Mouse (Mus musculus) liver, adult 2 months (tissue): ENCODE results near the gene Map1b. TPM values are rescaled to one million over a fixed set of nuclear protein-coding genes. Genes with fewer than 3 reads are reported as not detected.

ENCODE experiments used
- DNase-seq: peaks from one replicate; pipeline ENCODE4 v3.0.0-alpha.2; 2011; ENCODE audit warnings: low read depth, low spot score; ENCODE audit errors: extremely low read depth
- H3K27ac ChIP-seq: fragments of 200-500 bp; replicated peaks from 2 replicates; pipeline ENCODE4 v1.5.1; 2012; ENCODE audit warnings: low read depth, mild to moderate bottlenecking, control low read depth, inconsistent platforms, low read length; ENCODE audit not compliant: insufficient read depth
- H3K27me3 ChIP-seq: fragments of 200-500 bp; 2 replicates; pipeline ENCODE4 v1.6.1; 2012; ENCODE audit warnings: mild to moderate bottlenecking, moderate library complexity, low read length, inconsistent platforms; ENCODE audit not compliant: control insufficient read depth, insufficient read depth
- H3K36me3 ChIP-seq: fragments of 200-500 bp; 2 replicates; pipeline ENCODE4 v1.6.1; 2012; ENCODE audit warnings: low read length, inconsistent platforms; ENCODE audit not compliant: control insufficient read depth, insufficient read depth
- H3K4me1 ChIP-seq: fragments of 200-500 bp; 2 replicates; pipeline ENCODE4 v1.6.1; 2011; ENCODE audit warnings: low read length; ENCODE audit not compliant: control insufficient read depth, insufficient read depth
- H3K4me3 ChIP-seq: fragments of 200-500 bp; 2 replicates; pipeline ENCODE4 v1.5.1; 2011; ENCODE audit warnings: low read depth, mild to moderate bottlenecking, control low read depth, low read length, moderate library complexity; ENCODE audit not compliant: insufficient read depth
- H3K79me2 ChIP-seq: fragments of 200-500 bp; 2 replicates; pipeline ENCODE4 v1.6.1; 2012; ENCODE audit warnings: inconsistent platforms, mild to moderate bottlenecking, low read length, moderate library complexity; ENCODE audit not compliant: control insufficient read depth, insufficient read depth
- H3K9ac ChIP-seq: fragments of 200-500 bp; 2 replicates; pipeline ENCODE4 v1.6.1; 2012; ENCODE audit warnings: low read depth, mild to moderate bottlenecking, control low read depth, inconsistent platforms, low read length
- CTCF ChIP-seq: fragments of 200-500 bp; IDR thresholded peaks from 2 replicates; pipeline ENCODE4 v1.5.1; 2011; ENCODE audit warnings: low read depth, low read length, control low read depth
- POLR2A ChIP-seq: fragments of 200-500 bp; IDR thresholded peaks from 2 replicates; pipeline ENCODE4 v1.6.1; 2011; ENCODE audit warnings: low read length, control low read depth; ENCODE audit not compliant: insufficient read depth; ENCODE audit errors: extremely low read depth
- WGBS: fragments of 180-500 bp; shearing (Covaris S2); methylation state at CpG from one replicate; pipeline ENCODE4 v1.1.7; 2018; 5-methylcytosine and 5-hydroxymethylcytosine counted together
- polyA plus RNA-seq: library from polyadenylated mRNA; depleted of rRNA; stranded (reverse); fragments of >200 nt; gene quantifications from 2 replicates; pipeline ENCODE4 v1.2.3, GENCODE M21; 2012
- total RNA-seq: library from RNA; depleted of rRNA; stranded (reverse); fragments of >200 nt; gene quantifications from 2 replicates; pipeline ENCODE4 v1.2.3, GENCODE M21; 2014

Gene Map1b
- total and polyA plus RNA-seq, 2 experiments, result 0.09 to 0.18 TPM

DNA sequence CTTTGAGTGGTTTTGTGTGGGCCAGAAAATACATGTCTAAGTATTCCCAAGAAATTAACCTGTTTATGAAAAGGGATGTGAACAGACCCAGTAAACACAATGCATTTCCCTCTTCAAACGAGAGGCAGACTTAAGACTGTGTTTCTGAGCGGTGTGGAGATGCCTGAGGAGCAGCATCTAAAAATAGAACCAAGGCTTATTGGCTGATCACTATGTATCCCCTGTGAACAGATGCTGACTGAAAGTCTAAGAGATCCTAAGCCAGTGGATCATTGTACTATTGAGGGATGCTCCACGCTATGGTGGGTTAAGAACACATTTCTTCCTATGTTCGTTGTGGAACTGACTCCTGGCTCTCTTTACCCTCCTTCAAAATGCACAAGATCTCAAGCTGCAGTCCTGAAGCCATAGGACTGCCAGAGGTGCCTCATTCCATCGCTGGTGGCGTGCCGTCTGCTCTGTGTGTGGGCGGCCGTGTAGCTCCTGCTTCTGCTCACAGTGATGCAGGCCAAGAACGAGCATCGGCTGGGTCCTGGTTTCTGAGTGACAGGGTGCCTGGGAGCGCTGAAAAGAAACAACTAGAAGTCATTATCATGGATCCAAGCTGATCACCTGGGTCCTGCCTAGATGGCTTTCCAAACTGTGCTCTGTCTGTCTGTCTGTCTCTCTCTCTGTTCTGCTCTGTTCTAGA lies 34.5 kb upstream of the Map1b start:
- H3K27me3 ChIP-seq, result no peaks in the 10 kb centered on the region
- no peak overlapping the region for H3K9ac ChIP-seq
- WGBS, result 75% methylated on average over 12 of the region's 12 CpGs
- H3K4me1 ChIP-seq, result no peaks in the 10 kb centered on the region
- TF ChIP-seq CTCF (no peak), POLR2A (no peak)
- no peak for DNase-seq
- H3K36me3 ChIP-seq, result no peaks in the 10 kb centered on the region
- H3K4me3 ChIP-seq, result no peak overlapping the region
- H3K79me2 ChIP-seq, result no peaks in the 10 kb centered on the region
- no peak overlapping the region for H3K27ac ChIP-seq

DNA sequence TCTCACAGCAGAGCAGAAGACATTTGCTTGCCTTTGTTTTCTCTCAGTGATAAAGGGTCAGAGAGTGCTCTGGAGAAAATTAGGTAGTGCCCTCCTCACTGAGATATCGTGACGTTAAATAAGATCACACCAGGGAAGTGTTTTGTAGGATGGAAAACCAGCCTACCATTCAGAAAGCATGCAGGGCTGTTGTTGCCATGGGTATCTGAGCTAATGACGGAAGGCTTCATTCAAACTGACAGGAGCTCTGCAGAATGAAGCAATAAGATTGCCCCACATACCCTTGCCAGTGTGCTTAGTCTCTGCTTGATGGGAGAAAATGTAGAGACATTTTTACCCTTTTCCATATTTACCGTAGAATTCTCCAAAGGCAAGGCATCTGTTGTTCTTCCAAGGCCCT lies 33.7 kb upstream of the Map1b start:
- 63% methylated on average over 4 of the region's 4 CpGs for WGBS
- no peaks in the 10 kb centered on the region for H3K79me2 ChIP-seq
- H3K4me1 ChIP-seq, result no peaks in the 10 kb centered on the region
- no peak for DNase-seq
- no peak for TF ChIP-seq POLR2A
- no peak for TF ChIP-seq CTCF
- H3K36me3 ChIP-seq, result no peaks in the 10 kb centered on the region
- H3K27me3 ChIP-seq, result no peaks in the 10 kb centered on the region
- H3K27ac ChIP-seq, result no peak overlapping the region
- H3K9ac ChIP-seq, result no peak overlapping the region
- no peak overlapping the region for H3K4me3 ChIP-seq

DNA sequence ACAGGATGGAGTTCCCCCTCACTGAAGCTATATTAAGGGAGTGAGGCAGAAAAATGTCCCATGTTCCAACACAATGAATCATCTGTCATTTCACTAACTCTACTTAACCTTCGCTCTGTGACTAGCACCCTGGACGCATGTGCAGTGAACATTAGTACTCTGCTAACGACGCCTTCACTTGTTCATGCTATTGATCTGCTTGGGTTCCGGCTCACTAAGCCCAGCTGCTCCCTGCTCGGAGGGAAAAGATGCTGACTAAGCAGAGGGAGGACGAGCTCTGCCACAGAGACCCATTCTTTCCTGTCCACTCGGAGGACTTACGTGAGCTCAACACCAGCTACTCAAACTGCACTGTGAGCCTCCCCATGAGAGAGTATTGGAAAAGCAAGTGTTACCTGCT lies 33.2 kb upstream of the Map1b start:
- 47% methylated on average over 9 of the region's 9 CpGs for WGBS
- Histone ChIP-seq H3K9ac (no peak overlapping the region), H3K27me3 (no peaks in the 10 kb centered on the region), H3K4me3 (no peak overlapping the region), H3K36me3 (no peaks in the 10 kb centered on the region), H3K79me2 (no peaks in the 10 kb centered on the region), H3K27ac (no peak overlapping the region), H3K4me1 (no peaks in the 10 kb centered on the region)
- TF ChIP-seq POLR2A (no peak), CTCF (no peak)
- no peak for DNase-seq

DNA sequence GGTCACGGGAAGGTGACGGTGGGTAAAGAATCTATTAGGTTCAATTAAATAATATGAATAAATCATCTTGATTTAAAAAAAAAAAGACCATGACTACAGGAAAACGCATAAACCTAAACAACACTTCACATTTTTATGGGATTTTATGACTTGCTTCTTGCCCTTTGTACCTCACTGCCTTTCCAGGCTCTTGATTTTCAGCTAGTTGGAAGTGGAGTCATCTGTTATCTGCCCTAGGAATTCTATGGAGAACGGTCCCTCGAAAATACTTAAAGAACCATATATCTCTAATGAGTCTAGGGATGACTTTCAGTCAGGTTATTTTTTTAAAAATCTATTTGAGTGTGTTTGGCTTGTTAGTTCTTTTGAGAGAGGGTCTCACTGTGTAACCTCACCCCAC lies 30.5 kb upstream of the Map1b start:
- Histone ChIP-seq H3K27me3 (no peaks in the 10 kb centered on the region), H3K9ac (no peak overlapping the region), H3K4me1 (no peaks in the 10 kb centered on the region), H3K79me2 (no peaks in the 10 kb centered on the region), H3K4me3 (no peak overlapping the region), H3K36me3 (no peaks in the 10 kb centered on the region), H3K27ac (no peak overlapping the region)
- TF ChIP-seq CTCF, result no peak
- TF ChIP-seq POLR2A, result no peak
- 81% methylated on average over 5 of the region's 5 CpGs for WGBS
- DNase-seq, result no peak

DNA sequence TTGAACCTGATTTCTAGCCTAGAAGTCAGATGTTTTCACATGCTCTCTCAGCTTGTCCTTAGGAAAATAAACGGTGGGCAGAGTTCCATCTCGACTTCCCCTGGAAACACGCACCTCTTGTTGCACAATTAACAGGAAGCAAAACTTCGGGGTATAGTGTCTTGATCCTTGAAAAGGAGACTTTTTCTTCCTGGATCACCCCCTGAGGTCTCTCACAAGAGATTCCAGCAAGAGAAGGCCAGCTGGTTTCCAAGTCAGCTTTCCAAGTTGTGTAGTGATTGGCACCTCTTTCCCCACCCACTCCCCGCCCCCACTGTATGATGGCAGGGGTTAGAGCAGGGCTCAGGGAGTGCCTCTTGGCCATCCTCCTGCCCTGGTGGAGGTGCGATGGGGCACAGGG lies 28.9 kb upstream of the Map1b start:
- Histone ChIP-seq H3K4me1 (no peaks in the 10 kb centered on the region), H3K79me2 (no peaks in the 10 kb centered on the region), H3K36me3 (no peaks in the 10 kb centered on the region), H3K9ac (no peak overlapping the region), H3K27me3 (no peaks in the 10 kb centered on the region), H3K27ac (no peak overlapping the region), H3K4me3 (no peak overlapping the region)
- WGBS, result 68% methylated on average over 6 of the region's 6 CpGs
- TF ChIP-seq CTCF (no peak), POLR2A (no peak)
- no peak for DNase-seq

DNA sequence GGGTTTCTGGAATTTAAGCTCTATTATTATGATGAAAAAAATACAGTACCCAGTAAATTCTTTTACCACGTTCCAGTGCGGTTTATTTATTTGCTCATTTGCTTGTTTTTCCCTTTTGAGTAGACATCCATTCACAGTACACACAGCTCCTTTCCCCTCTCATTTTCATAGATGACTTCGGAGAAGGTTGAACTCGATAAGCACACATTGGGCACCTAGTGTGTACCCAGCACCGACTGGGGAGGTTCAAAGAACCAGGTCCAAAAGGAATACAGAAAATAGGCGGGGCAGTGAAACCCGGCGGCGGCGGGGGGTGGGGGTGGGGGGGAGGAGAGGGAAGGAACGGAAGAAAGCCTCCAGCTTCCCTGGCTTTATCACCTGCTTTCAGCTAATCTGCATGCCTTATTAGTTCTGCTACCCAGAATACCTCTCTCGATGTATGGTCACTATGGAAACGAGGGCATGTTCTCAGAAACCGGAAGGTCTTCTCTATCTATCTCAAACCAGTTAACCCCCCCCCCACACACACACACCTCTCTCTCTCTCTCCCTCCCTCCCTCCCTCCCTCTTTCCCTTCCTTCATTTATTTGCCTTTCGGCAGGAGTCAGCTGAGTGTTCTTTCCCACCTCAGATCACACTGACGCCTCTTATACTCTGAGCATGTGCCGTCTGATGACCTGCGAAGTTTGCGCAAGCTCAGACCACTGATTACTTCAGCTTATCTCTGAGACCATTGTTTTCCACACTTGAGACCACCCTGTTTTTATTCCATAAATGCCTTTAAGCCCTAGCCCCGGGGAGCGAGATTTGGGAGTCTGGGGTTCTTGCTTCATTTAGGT lies 25.3 kb upstream of the Map1b start:
- TF ChIP-seq POLR2A, result no peak
- TF ChIP-seq CTCF, result no peak
- Histone ChIP-seq H3K27me3 (no peaks in the 10 kb centered on the region), H3K4me3 (no peak overlapping the region), H3K79me2 (no peaks in the 10 kb centered on the region), H3K36me3 (no peaks in the 10 kb centered on the region), H3K9ac (no peak overlapping the region), H3K27ac (no peak overlapping the region), H3K4me1 (no peaks in the 10 kb centered on the region)
- WGBS, result 21% methylated on average over 21 of the region's 21 CpGs
- DNase-seq, result no peak
